Mouse (Mus musculus) forebrain, embryonic 10.5 days (tissue): ENCODE results near the gene 6030452D12Rik. TPM values are rescaled to one million over a fixed set of nuclear protein-coding genes. Genes with fewer than 3 reads are reported as not detected.
A peak's percentile ranks its signal among the peaks of the same experiment; 100 is the strongest.

Source experiments
- DNase-seq: peaks from one replicate; pipeline ENCODE4 v3.0.0-alpha.2; 2017; ENCODE audit warnings: low spot score; ENCODE audit errors: extremely low spot score
- H3K27ac ChIP-seq: fragments of 300-500 bp; sonication (generic); 2 replicates; pipeline ENCODE4 v1.5.1; 2016; ENCODE audit warnings: mild to moderate bottlenecking
- H3K27me3 ChIP-seq: fragments of 300-500 bp; sonication (generic); 2 replicates; pipeline ENCODE4 v1.6.1; 2016; ENCODE audit warnings: mild to moderate bottlenecking; ENCODE audit not compliant: poor library complexity, severe bottlenecking
- H3K36me3 ChIP-seq: fragments of 300-500 bp; sonication (generic); replicated peaks from 2 replicates; pipeline ENCODE4 v1.6.1; 2016; ENCODE audit warnings: mild to moderate bottlenecking, moderate library complexity
- H3K4me1 ChIP-seq: fragments of 300-500 bp; sonication (generic); 2 replicates; pipeline ENCODE4 v1.6.1; 2016
- H3K4me3 ChIP-seq: fragments of 300-500 bp; sonication (generic); 2 replicates; pipeline ENCODE4 v1.5.1; 2016; ENCODE audit warnings: mild to moderate bottlenecking, moderate library complexity
- H3K9me3 ChIP-seq: fragments of 300-500 bp; sonication (generic); 2 replicates; pipeline ENCODE4 v1.6.1; 2016; ENCODE audit warnings: mild to moderate bottlenecking, moderate library complexity
- WGBS: fragments of 180-500 bp; shearing (Covaris S2); methylation state at CpG from one replicate; pipeline ENCODE4 v1.1.7; 2016; 5-methylcytosine and 5-hydroxymethylcytosine counted together
- polyA plus RNA-seq: library from polyadenylated mRNA; unstranded; fragments of >200 nt; fragmentation: Nextera tagmentation; extraction: Ambion mirVana; gene quantifications from 2 replicates; pipeline ENCODE4 v1.2.1, GENCODE M21; 2016

Gene 6030452D12Rik
- polyA plus RNA-seq, result not detected in 2 replicates

GRCm38 (mm10) chr8:106500018-106500685 lies at the start of gene 6030452D12Rik:
6030452D12Rik (plus strand) TSS chr8:106500522.
- DNase-seq, result no peak
- Histone ChIP-seq H3K4me1 (no peaks in the 10 kb centered on the region), H3K27ac (no peak within 1 kb of the TSS), H3K36me3 (no peaks in the 10 kb centered on the region), H3K27me3 (peaks cover 11% of the 10 kb centered on the region), H3K4me3 (no peak within 1 kb of the TSS), H3K9me3 (no peaks in the 10 kb centered on the region; the same call in 1 of the 2 replicates)
- 88% methylated on average over 8 of the region's 8 CpGs for WGBS

GRCm38 (mm10) chr8:106451301-106452085 lies 48.8 kb upstream of the 6030452D12Rik start:
- no peaks in the 10 kb centered on the region for H3K27me3 ChIP-seq
- DNase-seq, result no peak
- no peaks in the 10 kb centered on the region; the same call in 1 of the 2 replicates for H3K9me3 ChIP-seq
- H3K27ac ChIP-seq, result no peak overlapping the region
- no peaks in the 10 kb centered on the region for H3K36me3 ChIP-seq
- peaks cover 7% of the 10 kb centered on the region; the same call in 1 of the 2 replicates for H3K4me1 ChIP-seq
- 78% methylated on average over 6 of the region's 6 CpGs for WGBS
- H3K4me3 ChIP-seq, result no peak overlapping the region

- H3K27me3 ChIP-seq, result no peaks in the 10 kb centered on the region
- H3K27ac ChIP-seq, result no peak overlapping the region
- H3K4me1 ChIP-seq, result peaks cover 7% of the 10 kb centered on the region; the same call in 1 of the 2 replicates
- no peaks in the 10 kb centered on the region; the same call in 1 of the 2 replicates for H3K9me3 ChIP-seq
- H3K4me3 ChIP-seq, result no peak overlapping the region
- WGBS, result 85% methylated on average over 12 of the region's 12 CpGs
- DNase-seq, result no peak
- H3K36me3 ChIP-seq, result no peaks in the 10 kb centered on the region
These were observed 47.4 kb upstream of the 6030452D12Rik start for GRCm38 (mm10) chr8:106452701-106453481.

- Histone ChIP-seq H3K4me3 (no peak overlapping the region), H3K27me3 (no peaks in the 10 kb centered on the region), H3K4me1 (peaks cover 7% of the 10 kb centered on the region; the same call in 1 of the 2 replicates), H3K27ac (no peak overlapping the region), H3K9me3 (no peaks in the 10 kb centered on the region; the same call in 1 of the 2 replicates), H3K36me3 (no peaks in the 10 kb centered on the region)
- 74% methylated on average over 11 of the region's 11 CpGs for WGBS
- no peak for DNase-seq
These were observed 46.3 kb upstream of the 6030452D12Rik start for GRCm38 (mm10) chr8:106454036-106454435.

- no peak for DNase-seq
- Histone ChIP-seq H3K4me1 (peaks cover 12% of the 10 kb centered on the region), H3K27me3 (no peaks in the 10 kb centered on the region), H3K27ac (no peak overlapping the region), H3K36me3 (no peaks in the 10 kb centered on the region), H3K4me3 (no peak overlapping the region), H3K9me3 (no peaks in the 10 kb centered on the region)
- WGBS, result 88% methylated on average over 5 of the region's 5 CpGs
These were observed 38.2 kb upstream of the 6030452D12Rik start for GRCm38 (mm10) chr8:106462131-106462530.

GRCm38 (mm10) chr8:106463795-106464194 lies 36.5 kb upstream of the 6030452D12Rik start:
- no peak overlapping the region for H3K4me3 ChIP-seq
- H3K27ac ChIP-seq, result no peak overlapping the region
- H3K4me1 ChIP-seq, result peaks cover 12% of the 10 kb centered on the region
- no peak for DNase-seq
- H3K27me3 ChIP-seq, result no peaks in the 10 kb centered on the region
- H3K36me3 ChIP-seq, result no peaks in the 10 kb centered on the region
- no peaks in the 10 kb centered on the region for H3K9me3 ChIP-seq
- 87% methylated on average over 6 of the region's 6 CpGs for WGBS

- no peak overlapping the region for H3K27ac ChIP-seq
- H3K9me3 ChIP-seq, result no peaks in the 10 kb centered on the region
- no peaks in the 10 kb centered on the region for H3K36me3 ChIP-seq
- no peak overlapping the region for H3K4me3 ChIP-seq
- H3K4me1 ChIP-seq, result peaks cover 8% of the 10 kb centered on the region
- no peaks in the 10 kb centered on the region for H3K27me3 ChIP-seq
- WGBS, result 58% methylated on average over 7 of the region's 7 CpGs
- DNase-seq, result no peak
These were observed 30.8 kb upstream of the 6030452D12Rik start for GRCm38 (mm10) chr8:106469485-106469884.

- WGBS, result 92% methylated on average over 5 of the region's 5 CpGs
- peak; percentile 6 for DNase-seq
- no peak overlapping the region for H3K4me3 ChIP-seq
- no peaks in the 10 kb centered on the region for H3K36me3 ChIP-seq
- peaks cover 8% of the 10 kb centered on the region for H3K4me1 ChIP-seq
- H3K9me3 ChIP-seq, result no peaks in the 10 kb centered on the region
- no peaks in the 10 kb centered on the region for H3K27me3 ChIP-seq
- no peak overlapping the region for H3K27ac ChIP-seq
These were observed 26.3 kb upstream of the 6030452D12Rik start for GRCm38 (mm10) chr8:106474001-106474400.

GRCm38 (mm10) chr8:106504241-106504640 lies 3.9 kb downstream of the 6030452D12Rik start:
- DNase-seq, result no peak
- H3K36me3 ChIP-seq, result no peaks in the 10 kb centered on the region
- no peak overlapping the region for H3K4me3 ChIP-seq
- H3K9me3 ChIP-seq, result no peaks in the 10 kb centered on the region
- peaks cover 52% of the 10 kb centered on the region for H3K27me3 ChIP-seq
- 89% methylated on average over 7 of the region's 7 CpGs for WGBS
- no peak overlapping the region for H3K27ac ChIP-seq
- peaks cover 24% of the 10 kb centered on the region for H3K4me1 ChIP-seq

- no peaks in the 10 kb centered on the region for H3K36me3 ChIP-seq
- H3K4me3 ChIP-seq, result no peak overlapping the region
- DNase-seq, result no peak
- H3K4me1 ChIP-seq, result peaks cover 29% of the 10 kb centered on the region
- no peak overlapping the region for H3K27ac ChIP-seq
- H3K27me3 ChIP-seq, result peaks cover 64% of the 10 kb centered on the region
- WGBS, result 60% methylated on average over 10 of the region's 10 CpGs
- no peaks in the 10 kb centered on the region for H3K9me3 ChIP-seq
These were observed 5.1 kb downstream of the 6030452D12Rik start for GRCm38 (mm10) chr8:106505328-106505965.

- no peak for DNase-seq
- WGBS, result 96% methylated on average over 1 of the region's 1 CpGs
- H3K36me3 ChIP-seq, result no peaks in the 10 kb centered on the region
- no peak overlapping the region for H3K27ac ChIP-seq
- H3K4me3 ChIP-seq, result no peak overlapping the region
- H3K27me3 ChIP-seq, result peaks cover 71% of the 10 kb centered on the region
- H3K9me3 ChIP-seq, result no peaks in the 10 kb centered on the region
- H3K4me1 ChIP-seq, result peaks cover 35% of the 10 kb centered on the region
These were observed 5.8 kb downstream of the 6030452D12Rik start for GRCm38 (mm10) chr8:106506106-106506505.

- Histone ChIP-seq H3K9me3 (no peaks in the 10 kb centered on the region), H3K36me3 (no peaks in the 10 kb centered on the region), H3K27ac (peak overlapping the region; percentile 80), H3K4me1 (peaks cover 51% of the 10 kb centered on the region), H3K27me3 (peaks cover 88% of the 10 kb centered on the region), H3K4me3 (peak overlapping the region; percentile 51)
- under 1% methylated on average over 30 of the region's 30 CpGs for WGBS
- peak; percentile 61 for DNase-seq
These were observed 7.5 kb downstream of the 6030452D12Rik start for GRCm38 (mm10) chr8:106507761-106508331.
